Mouse (Mus musculus): Measurements from ENCODE around the gene Susd2. TPM values are rescaled to one million over a fixed set of nuclear protein-coding genes. Genes with fewer than 3 reads are reported as not detected.

The Susd2 gene
- total and polyA plus RNA-seq, 3 experiments, result 0.51 to 3.0 (median 0.70) TPM

GRCm38 (mm10) chr10:75661876-75662275 lies 18.1 kb upstream of the Susd2 start:
- H3K9me3 ChIP-seq (replicated peaks; ENCODE audit: low read length), result no peaks in the 10 kb centered on the region
- TF ChIP-seq EP300 (IDR thresholded peaks at IDR 0.05; ENCODE audit: low read length) (no peak), BHLHE40 (IDR thresholded peaks at IDR 0.05; ENCODE audit: low read depth, low read length) (no peak), HCFC1 (IDR thresholded peaks at IDR 0.05; ENCODE audit: low read depth, low read length) (no peak), ZKSCAN1 (IDR thresholded peaks at IDR 0.05; ENCODE audit: borderline replicate concordance, low read depth, low read length) (no peak), MXI1 (IDR thresholded peaks at IDR 0.05; ENCODE audit: low read depth, low read length) (no peak), CHD1 (IDR thresholded peaks at IDR 0.05; ENCODE audit: low read depth, low read length) (no peak), CHD2 (IDR thresholded peaks at IDR 0.05; ENCODE audit: low read length) (no peak), JUND (conservative IDR thresholded peaks at IDR 0.05; ENCODE audit: low read depth, low read length) (no peak), MYC (IDR thresholded peaks at IDR 0.05; ENCODE audit: low read depth, low read length) (no peak), NRF1 (IDR thresholded peaks at IDR 0.05; ENCODE audit: low read depth, low read length) (no peak), MEF2A (IDR thresholded peaks at IDR 0.05; ENCODE audit: borderline replicate concordance, low read depth, low read length) (no peak), ELF1 (IDR thresholded peaks at IDR 0.05; ENCODE audit: low read depth, low read length) (no peak)
- DNase-seq (ENCODE audit: extremely low read depth), result no peak
- H3K27me3 ChIP-seq (replicated peaks), result no peaks in the 10 kb centered on the region
- no peak overlapping the region for H3K4me3 ChIP-seq (replicated peaks in 1 of 3; ENCODE audit: low read depth in 2 of 3, low read length in 2 of 3, poor library complexity in 1 of 3)
- no peaks in the 10 kb centered on the region; the same call in 1 of the 2 replicates for H3K79me2 ChIP-seq (replicated peaks; ENCODE audit: control insufficient read depth, extremely low read depth, insufficient read depth, poor library complexity, severe bottlenecking)
- in situ Hi-C loops (cut with MboI; ENCODE audit: low pct_ligation_motif_present, low pct_unique_long_range_greater_than_20kb, low sequenced_read_pairs), result no loop called here
- H3K4me2 ChIP-seq (ENCODE audit: insufficient read depth, low read depth, poor library complexity, severe bottlenecking), result no peak overlapping the region
- peaks cover 7 to 24% of the 10 kb centered on the region in 2 experiments for H3K4me1 ChIP-seq (ENCODE audit: control insufficient read depth in 1 of 2, insufficient read depth in 2 of 2)
- no peak overlapping the region for H3K27ac ChIP-seq (ENCODE audit: insufficient read depth, low read depth)
- no peak overlapping the region for H3K9ac ChIP-seq (ENCODE audit: insufficient read depth, low read depth)
- peaks cover 69 to 93% of the 10 kb centered on the region in 2 experiments for H3K36me3 ChIP-seq (replicated peaks in 1 of 2; ENCODE audit: control insufficient read depth in 1 of 2, insufficient read depth in 1 of 2, low read length in 1 of 2)
- dilution Hi-C loops (cut with MboI; ENCODE audit: extremely low pct_ligation_motif_present, extremely low pct_unique_long_range_greater_than_20kb, low sequenced_read_pairs), result no loop called here

DNA sequence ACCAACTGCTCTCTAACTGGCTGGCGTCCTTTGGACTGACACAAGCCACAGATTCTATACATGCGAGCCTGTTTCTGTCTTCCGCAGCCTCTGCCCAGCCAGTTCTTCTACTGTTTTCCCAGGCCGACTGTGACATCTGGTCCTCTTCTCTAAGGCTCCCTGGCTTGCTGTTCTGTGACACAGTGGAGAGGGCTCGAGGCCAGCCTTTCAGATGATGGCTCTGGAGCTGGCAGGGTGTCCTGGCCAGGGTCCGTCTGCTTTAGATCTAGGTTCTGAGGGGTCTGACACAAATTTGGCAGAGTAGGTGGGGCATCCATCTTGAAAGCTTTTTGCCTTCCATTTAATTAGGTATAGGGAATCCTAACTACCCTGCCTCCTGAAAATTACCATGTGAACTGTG lies 17.6 kb upstream of the Susd2 start:
- TF ChIP-seq MAFK (IDR thresholded peaks at IDR 0.05; ENCODE audit: insufficient replicate concordance, low read length) (no peak), ZMIZ1 (IDR thresholded peaks at IDR 0.05; ENCODE audit: low read depth, low read length) (no peak), MAX (IDR thresholded peaks at IDR 0.05; ENCODE audit: low read length) (no peak), ELF1 (IDR thresholded peaks at IDR 0.05; ENCODE audit: low read depth, low read length) (no peak), MAZ (IDR thresholded peaks at IDR 0.05; ENCODE audit: low read depth, low read length) (no peak), CHD1 (IDR thresholded peaks at IDR 0.05; ENCODE audit: low read depth, low read length) (no peak), HCFC1 (IDR thresholded peaks at IDR 0.05; ENCODE audit: low read depth, low read length) (no peak), E2F4 (IDR thresholded peaks at IDR 0.05; ENCODE audit: insufficient replicate concordance, low read depth, low read length) (no peak), UBTF (IDR thresholded peaks at IDR 0.05; ENCODE audit: low read depth, low read length) (no peak), ZKSCAN1 (IDR thresholded peaks at IDR 0.05; ENCODE audit: borderline replicate concordance, low read depth, low read length) (no peak), IRF4 (IDR thresholded peaks at IDR 0.05; ENCODE audit: low read depth, low read length) (no peak)
- no peaks in the 10 kb centered on the region; the same call in 1 of the 2 replicates for H3K79me2 ChIP-seq (replicated peaks; ENCODE audit: control insufficient read depth, extremely low read depth, insufficient read depth, poor library complexity, severe bottlenecking)
- in situ Hi-C loops (cut with MboI; ENCODE audit: low pct_ligation_motif_present, low pct_unique_long_range_greater_than_20kb, low sequenced_read_pairs), result no loop called here
- no peak for DNase-seq (ENCODE audit: extremely low read depth)
- dilution Hi-C loops (cut with MboI; ENCODE audit: extremely low pct_ligation_motif_present, extremely low pct_unique_long_range_greater_than_20kb, low sequenced_read_pairs), result no loop called here
- peaks cover 73 to 96% of the 10 kb centered on the region in 2 experiments for H3K36me3 ChIP-seq (replicated peaks in 1 of 2; ENCODE audit: control insufficient read depth in 1 of 2, insufficient read depth in 1 of 2, low read length in 1 of 2)
- no peak overlapping the region for H3K27ac ChIP-seq (ENCODE audit: insufficient read depth, low read depth)
- no peak overlapping the region for H3K4me2 ChIP-seq (ENCODE audit: insufficient read depth, low read depth, poor library complexity, severe bottlenecking)
- H3K27me3 ChIP-seq (replicated peaks), result no peaks in the 10 kb centered on the region
- no peak overlapping the region for H3K4me3 ChIP-seq (replicated peaks in 1 of 3; ENCODE audit: low read depth in 2 of 3, low read length in 2 of 3, poor library complexity in 1 of 3)
- no peaks in the 10 kb centered on the region for H3K9me3 ChIP-seq (replicated peaks; ENCODE audit: low read length)
- H3K9ac ChIP-seq (ENCODE audit: insufficient read depth, low read depth), result no peak overlapping the region
- H3K4me1 ChIP-seq (ENCODE audit: control insufficient read depth in 1 of 2, insufficient read depth in 2 of 2), result peaks cover 2 to 19% of the 10 kb centered on the region in 2 experiments; a peak in 3 of 4 replicates

All from CH12.LX (cell line).